Mouse (Mus musculus) limb, embryonic 14.5 days (tissue): ENCODE measurements around the gene Ptpn14. TPM values are rescaled to one million over a fixed set of nuclear protein-coding genes. Genes with fewer than 3 reads are reported as not detected.

Source experiments
- ATAC-seq: fragments of 200-750 bp; cut with Nextera tagmentation; 2 replicates; pipeline ENCODE4 v1.8.0; 2017; ENCODE audit warnings: low read depth, moderate number of reproducible peaks, moderate TSS enrichment; ENCODE audit not compliant: low FRiP score
- DNase-seq: peaks from one replicate; pipeline ENCODE4 v3.0.0-alpha.2; 2015; ENCODE audit warnings: low spot score
- H3K27ac ChIP-seq: fragments of 300-500 bp; sonication (generic); replicated peaks from 2 replicates; pipeline ENCODE4 v1.5.1; 2014; ENCODE audit warnings: low read depth, mild to moderate bottlenecking, low read length, moderate library complexity, mixed read lengths
- H3K27me3 ChIP-seq: fragments of 300-500 bp; sonication (generic); 2 replicates; pipeline ENCODE4 v1.6.1; 2014; ENCODE audit warnings: low read length, mixed read lengths; ENCODE audit not compliant: control insufficient read depth, insufficient read depth
- H3K36me3 ChIP-seq: fragments of 300-500 bp; sonication (generic); 2 replicates; pipeline ENCODE4 v1.6.1; 2014; ENCODE audit warnings: mild to moderate bottlenecking, low read length, moderate library complexity, mixed read lengths; ENCODE audit not compliant: control insufficient read depth, insufficient read depth
- H3K4me1 ChIP-seq: fragments of 300-500 bp; sonication (generic); 2 replicates; pipeline ENCODE4 v1.6.1; 2014; ENCODE audit warnings: antibody characterized with exemption, low read length, mixed read lengths; ENCODE audit not compliant: control insufficient read depth, insufficient read depth
- H3K4me2 ChIP-seq: fragments of 300-500 bp; sonication (generic); replicated peaks from 2 replicates; pipeline ENCODE4 v1.6.1; 2014; ENCODE audit warnings: low read depth, mild to moderate bottlenecking, low read length, moderate library complexity; ENCODE audit not compliant: severe bottlenecking
- H3K4me3 ChIP-seq: fragments of 300-500 bp; sonication (generic); replicated peaks from 2 replicates; pipeline ENCODE4 v1.5.1; 2014; ENCODE audit warnings: low read length
- H3K9ac ChIP-seq: fragments of 300-500 bp; sonication (generic); 2 replicates; pipeline ENCODE4 v1.6.1; 2014; ENCODE audit warnings: mild to moderate bottlenecking, low read depth, low read length, moderate library complexity; ENCODE audit not compliant: severe bottlenecking
- H3K9me3 ChIP-seq: fragments of 300-500 bp; sonication (generic); 2 replicates; pipeline ENCODE4 v1.6.1; 2016; ENCODE audit warnings: low read length; ENCODE audit not compliant: control insufficient read depth
- POLR2A ChIP-seq: fragments of 200-500 bp; IDR thresholded peaks from 2 replicates; pipeline ENCODE4 v1.8.0; 2012; ENCODE audit warnings: inconsistent platforms, mild to moderate bottlenecking, moderate library complexity, borderline replicate concordance; ENCODE audit not compliant: insufficient read depth, insufficient read length; ENCODE audit errors: extremely low read depth
- WGBS: fragments of 180-500 bp; shearing (Covaris S2); extraction: QIAGEN DNeasy Blood & Tissue Kit; methylation state at CpG from one replicate; pipeline ENCODE4 v1.1.7; 2014; 5-methylcytosine and 5-hydroxymethylcytosine counted together
- polyA plus RNA-seq, 2 experiments: library from polyadenylated mRNA; depleted of rRNA in 1 of 2; stranded (reverse) in 1 of 2; unstranded in 1 of 2; fragments of >200 nt; fragmentation: Nextera tagmentation in 1 of 2; extraction: Ambion mirVana in 1 of 2; gene quantifications; 2 replicates each; pipeline versions ENCODE4 v1.2.1 to v1.2.3; 2012 to 2014

The Ptpn14 gene
- polyA plus RNA-seq, 2 experiments, result 16.1 to 21.8 TPM

DNA sequence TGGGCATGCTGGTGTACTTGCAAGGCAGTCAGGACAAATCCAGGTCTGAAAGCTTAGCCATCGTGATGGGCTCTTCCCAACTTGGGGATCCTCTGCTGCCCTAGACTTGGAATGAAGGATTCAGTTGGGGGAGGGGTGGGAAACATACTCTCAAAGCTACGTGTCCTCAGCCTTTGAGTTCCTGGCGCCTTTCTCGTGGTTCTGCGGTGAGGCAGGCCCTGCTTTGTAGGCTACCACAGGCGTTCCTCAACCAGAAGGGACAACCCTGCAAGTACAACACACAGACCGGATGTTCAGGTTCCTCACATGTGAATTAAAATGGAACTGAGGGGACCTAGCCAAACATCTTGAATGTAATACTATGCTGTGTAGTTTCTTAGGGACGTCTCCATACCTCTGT, 89.0 kb downstream of the Ptpn14 start:
- DNase-seq (no peak), ATAC-seq (no peak)
- Histone ChIP-seq H3K27me3 (no peaks in the 10 kb centered on the region), H3K36me3 (peaks cover 4% of the 10 kb centered on the region; the same call in 1 of the 2 replicates), H3K27ac (peak overlapping the region; percentile 68; the same call in 1 of the 2 replicates), H3K9ac (no peak overlapping the region), H3K4me1 (peaks cover 16% of the 10 kb centered on the region), H3K4me3 (no peak overlapping the region), H3K4me2 (no peak overlapping the region), H3K9me3 (no peaks in the 10 kb centered on the region)
- 80% methylated on average over 8 of the region's 8 CpGs for WGBS
- TF ChIP-seq POLR2A, result no peak

DNA sequence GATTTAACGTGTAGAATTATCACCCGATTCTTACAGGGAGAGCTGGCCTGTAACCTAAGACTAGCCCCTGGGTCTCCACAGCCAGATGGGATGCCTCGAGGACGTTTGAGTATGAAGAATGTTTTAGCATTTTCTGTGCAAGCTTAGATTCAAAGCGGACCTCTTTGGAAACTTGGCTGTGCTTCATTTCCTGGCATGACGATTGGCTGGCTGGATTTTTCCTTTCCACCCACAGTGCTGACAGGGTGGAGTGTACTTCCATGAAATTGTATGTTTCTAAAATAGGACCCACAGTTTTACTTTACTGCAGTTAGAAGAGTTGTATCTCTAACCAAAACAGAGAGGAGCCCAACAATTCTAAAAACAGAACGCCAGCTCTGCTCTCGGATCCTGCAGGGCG, 89.7 kb downstream of the Ptpn14 start:
- no peak overlapping the region for H3K9ac ChIP-seq
- no peak for TF ChIP-seq POLR2A
- peaks cover 16% of the 10 kb centered on the region for H3K4me1 ChIP-seq
- no peaks in the 10 kb centered on the region for H3K9me3 ChIP-seq
- ATAC-seq (0 out of 2 replicates have a peak, but pooled peaks have one; percentile 34), DNase-seq (peak; percentile 44)
- H3K4me2 ChIP-seq, result 0 out of 2 replicates have a peak overlapping the region, but pooled peaks have one; percentile 4
- peak overlapping the region; percentile 68; the same call in 1 of the 2 replicates for H3K27ac ChIP-seq
- 52% methylated on average over 9 of the region's 9 CpGs for WGBS
- H3K36me3 ChIP-seq, result peaks cover 4% of the 10 kb centered on the region; the same call in 1 of the 2 replicates
- H3K27me3 ChIP-seq, result no peaks in the 10 kb centered on the region
- H3K4me3 ChIP-seq, result no peak overlapping the region

DNA sequence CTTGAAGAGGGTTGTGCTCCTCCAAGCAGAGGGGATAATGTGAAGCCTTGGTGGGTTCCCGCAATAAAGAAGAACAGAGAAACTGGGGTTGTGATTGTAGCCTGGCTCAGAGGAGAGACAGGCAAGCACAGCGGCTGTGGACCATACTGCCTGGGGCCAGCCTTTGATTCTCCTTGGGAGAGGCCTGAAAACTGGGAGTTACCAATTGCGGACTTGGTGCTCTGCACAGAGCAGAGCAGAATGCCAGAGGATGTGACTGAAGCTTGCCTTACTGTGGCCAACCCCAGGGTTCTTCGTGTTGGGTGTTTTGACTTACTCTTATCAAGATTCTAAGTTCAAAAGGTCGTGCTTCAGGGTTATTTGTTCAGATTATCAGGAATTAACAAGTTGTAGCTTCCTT, 92.0 kb downstream of the Ptpn14 start:
- H3K9me3 ChIP-seq, result no peaks in the 10 kb centered on the region
- no peak overlapping the region for H3K27ac ChIP-seq
- TF ChIP-seq POLR2A, result no peak
- H3K9ac ChIP-seq, result no peak overlapping the region
- WGBS, result 57% methylated on average over 5 of the region's 5 CpGs
- H3K27me3 ChIP-seq, result no peaks in the 10 kb centered on the region
- H3K4me2 ChIP-seq, result no peak overlapping the region
- H3K36me3 ChIP-seq, result peaks cover 7% of the 10 kb centered on the region
- no peak for ATAC-seq
- DNase-seq, result no peak
- peaks cover 16% of the 10 kb centered on the region for H3K4me1 ChIP-seq
- H3K4me3 ChIP-seq, result no peak overlapping the region

DNA sequence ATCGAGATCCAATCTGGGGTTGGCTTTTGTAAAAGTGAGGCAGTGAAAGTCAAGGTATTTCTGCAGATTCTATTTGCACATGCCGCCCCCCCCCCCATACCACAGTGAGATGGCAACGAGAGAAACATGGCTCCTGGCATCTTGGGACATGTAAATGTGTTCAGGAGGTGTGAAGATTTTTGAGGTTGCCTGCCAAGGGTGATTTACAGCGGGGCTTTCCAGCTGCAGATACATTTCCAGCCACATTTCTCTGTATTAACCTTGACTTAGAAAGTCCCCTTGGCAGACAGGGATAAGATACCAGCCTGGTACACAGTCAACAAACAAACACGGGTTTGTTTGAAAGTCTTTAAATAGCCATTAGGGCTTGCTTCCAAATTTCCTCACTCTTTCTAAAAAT, 96.4 kb downstream of the Ptpn14 start:
- TF ChIP-seq POLR2A, result no peak
- H3K27ac ChIP-seq, result no peak overlapping the region
- H3K4me2 ChIP-seq, result no peak overlapping the region
- H3K27me3 ChIP-seq, result no peaks in the 10 kb centered on the region
- no peak overlapping the region for H3K9ac ChIP-seq
- peaks cover 19% of the 10 kb centered on the region for H3K36me3 ChIP-seq
- H3K4me1 ChIP-seq, result no peaks in the 10 kb centered on the region
- no peak for DNase-seq
- 63% methylated on average over 5 of the region's 5 CpGs for WGBS
- H3K4me3 ChIP-seq, result no peak overlapping the region
- no peaks in the 10 kb centered on the region for H3K9me3 ChIP-seq
- no peak for ATAC-seq

DNA sequence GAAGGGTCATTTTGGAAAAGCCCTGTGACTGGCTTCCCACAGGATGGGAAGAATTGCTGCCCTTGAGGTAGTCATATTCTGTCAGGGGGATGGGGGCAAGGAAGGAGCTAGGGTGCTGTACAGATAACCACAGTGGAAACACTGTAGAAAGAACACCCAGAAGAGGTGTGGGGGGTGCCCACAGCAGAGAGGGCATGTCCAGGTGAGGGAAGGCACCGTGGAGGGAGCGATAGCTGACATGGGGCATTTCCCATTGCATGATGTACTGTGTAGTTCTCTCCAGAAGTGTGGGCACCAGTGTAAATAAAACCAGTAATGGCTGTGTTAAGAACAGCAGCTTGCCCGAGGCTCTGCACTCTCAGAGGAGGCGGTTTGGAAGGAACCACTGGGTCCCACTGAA, 102.3 kb downstream of the Ptpn14 start:
- H3K9ac ChIP-seq, result no peak overlapping the region
- WGBS, result 24% methylated on average over 4 of the region's 4 CpGs
- peaks cover 34% of the 10 kb centered on the region for H3K36me3 ChIP-seq
- H3K27me3 ChIP-seq, result no peaks in the 10 kb centered on the region
- no peaks in the 10 kb centered on the region for H3K9me3 ChIP-seq
- H3K27ac ChIP-seq, result 0 out of 2 replicates have a peak overlapping the region, but pooled peaks have one; percentile 20
- no peak overlapping the region for H3K4me3 ChIP-seq
- H3K4me1 ChIP-seq, result peaks cover 9% of the 10 kb centered on the region
- TF ChIP-seq POLR2A, result no peak
- H3K4me2 ChIP-seq, result no peak overlapping the region
- no peak for DNase-seq
- ATAC-seq, result no peak
